Mouse (Mus musculus) lung, embryonic 14.5 days (tissue): Measurements from ENCODE around the gene Map3k1. TPM values are rescaled to one million over a fixed set of nuclear protein-coding genes. Genes with fewer than 3 reads are reported as not detected.
"Not testable (repeated sequence)": the region's sequence is repeated elsewhere in the genome, so short reads cannot be mapped to it uniquely, and the experiment has no call there.

Source experiments
- ATAC-seq: fragments of 200-750 bp; cut with Nextera tagmentation; 2 replicates; pipeline ENCODE4 v1.8.0; 2017; ENCODE audit warnings: mild to moderate bottlenecking, moderate TSS enrichment, moderate library complexity; ENCODE audit not compliant: insufficient read depth
- DNase-seq: peaks from one replicate; pipeline ENCODE4 v3.0.0-alpha.2; 2015
- H3K27ac ChIP-seq: fragments of 300-500 bp; sonication (generic); 2 replicates; pipeline ENCODE4 v1.5.1; 2014; ENCODE audit warnings: low read depth, mild to moderate bottlenecking, moderate library complexity
- H3K27me3 ChIP-seq: fragments of 300-500 bp; sonication (generic); 2 replicates; pipeline ENCODE4 v1.6.1; 2014; ENCODE audit warnings: low read length, control low read depth; ENCODE audit not compliant: insufficient read depth
- H3K36me3 ChIP-seq: fragments of 300-500 bp; sonication (generic); 2 replicates; pipeline ENCODE4 v1.6.1; 2014; ENCODE audit warnings: control low read depth; ENCODE audit not compliant: insufficient read depth
- H3K4me1 ChIP-seq: fragments of 300-500 bp; sonication (generic); 2 replicates; pipeline ENCODE4 v1.6.1; 2014; ENCODE audit warnings: antibody characterized with exemption, control low read depth; ENCODE audit not compliant: insufficient read depth
- H3K4me2 ChIP-seq: fragments of 300-500 bp; sonication (generic); 2 replicates; pipeline ENCODE4 v1.6.1; 2014; ENCODE audit warnings: mild to moderate bottlenecking
- H3K4me3 ChIP-seq: fragments of 300-500 bp; sonication (generic); 2 replicates; pipeline ENCODE4 v1.5.1; 2014; ENCODE audit warnings: low read depth, low read length
- H3K9ac ChIP-seq: fragments of 300-500 bp; sonication (generic); 2 replicates; pipeline ENCODE4 v1.6.1; 2014
- H3K9me3 ChIP-seq: fragments of 300-500 bp; sonication (generic); 2 replicates; pipeline ENCODE4 v1.6.1; 2016; ENCODE audit warnings: low read depth, low read length, control low read depth
- CTCF ChIP-seq: IDR thresholded peaks from 2 replicates; pipeline ENCODE4 v1.5.1; 2016; ENCODE audit warnings: antibody characterized with exemption, low read depth
- WGBS: fragments of 180-500 bp; shearing (Covaris S2); extraction: QIAGEN DNeasy Blood & Tissue Kit; methylation state at CpG from one replicate; pipeline ENCODE4 v1.1.7; 2014; 5-methylcytosine and 5-hydroxymethylcytosine counted together
- polyA plus RNA-seq: library from polyadenylated mRNA; unstranded; fragments of >200 nt; fragmentation: Nextera tagmentation; extraction: Ambion mirVana; gene quantifications from 2 replicates; pipeline ENCODE4 v1.2.1, GENCODE M21; 2014

The Map3k1 gene
- polyA plus RNA-seq, 1 experiment from 2014 or later = 37.2 TPM

DNA sequence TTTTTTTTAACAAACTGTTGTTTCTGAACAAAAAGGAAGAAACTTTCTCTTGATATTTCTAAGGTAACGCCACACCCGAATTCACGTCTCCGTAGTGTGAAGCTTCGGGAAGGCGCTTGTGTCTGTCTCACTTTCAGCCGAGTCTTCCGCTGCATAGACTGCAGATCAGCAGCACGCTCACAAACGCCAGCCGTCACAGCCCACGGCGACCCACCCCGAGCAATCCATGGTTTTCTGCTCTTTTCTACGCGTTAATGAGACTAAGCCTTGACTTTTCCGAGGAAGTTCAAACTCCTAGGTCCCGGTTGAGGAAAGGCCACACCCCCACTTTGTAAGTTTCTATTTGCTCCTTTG is 84.0 kb downstream of the Map3k1 start:
- DNase-seq (no peak), ATAC-seq (no peak)
- TF ChIP-seq CTCF = no peak
- H3K36me3 ChIP-seq = no peaks in the 10 kb centered on the region
- H3K9ac ChIP-seq = peak overlapping the region; percentile 45
- WGBS = 0% methylated on average over 18 of the region's 18 CpGs
- H3K4me2 ChIP-seq = peak overlapping the region; percentile 86
- H3K27me3 ChIP-seq = no peaks in the 10 kb centered on the region
- H3K9me3 ChIP-seq = 0 out of 2 replicates have a peak, but pooled peaks cover 9% of the 10 kb centered on the region
- no peaks in the 10 kb centered on the region for H3K4me1 ChIP-seq
- H3K4me3 ChIP-seq = peak overlapping the region; percentile 63
- peak overlapping the region; percentile 39; the same call in 1 of the 2 replicates for H3K27ac ChIP-seq

DNA sequence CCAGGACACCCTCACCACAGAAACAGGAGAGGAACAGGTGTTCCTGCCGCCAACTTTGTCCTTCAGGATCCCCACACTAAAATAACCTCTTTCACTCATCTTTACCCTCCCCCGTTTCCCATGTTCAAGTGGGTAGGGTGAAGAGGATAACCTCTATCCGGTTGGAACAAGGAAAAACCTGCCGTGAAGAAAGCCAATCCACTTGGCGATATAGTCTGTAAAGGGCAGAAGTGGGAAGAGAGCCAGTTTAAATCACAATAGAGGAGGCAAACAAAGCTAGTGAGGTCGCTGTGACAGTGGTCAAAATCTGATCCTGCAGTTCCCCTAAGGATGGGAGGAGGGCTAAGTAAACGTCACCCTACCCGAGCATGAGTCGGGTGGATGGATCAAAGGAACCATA is 89.1 kb downstream of the Map3k1 start:
- no peak overlapping the region for H3K4me3 ChIP-seq
- no peaks in the 10 kb centered on the region for H3K27me3 ChIP-seq
- ATAC-seq (0 out of 2 replicates have a peak, but pooled peaks have one; percentile 28), DNase-seq (no peak)
- TF ChIP-seq CTCF = no peak
- no peak overlapping the region for H3K9ac ChIP-seq
- H3K27ac ChIP-seq = no peak overlapping the region
- H3K36me3 ChIP-seq = peaks cover 33% of the 10 kb centered on the region
- H3K9me3 ChIP-seq = no peaks in the 10 kb centered on the region
- no peaks in the 10 kb centered on the region for H3K4me1 ChIP-seq
- 49% methylated on average over 9 of the region's 9 CpGs for WGBS
- no peak overlapping the region for H3K4me2 ChIP-seq

DNA sequence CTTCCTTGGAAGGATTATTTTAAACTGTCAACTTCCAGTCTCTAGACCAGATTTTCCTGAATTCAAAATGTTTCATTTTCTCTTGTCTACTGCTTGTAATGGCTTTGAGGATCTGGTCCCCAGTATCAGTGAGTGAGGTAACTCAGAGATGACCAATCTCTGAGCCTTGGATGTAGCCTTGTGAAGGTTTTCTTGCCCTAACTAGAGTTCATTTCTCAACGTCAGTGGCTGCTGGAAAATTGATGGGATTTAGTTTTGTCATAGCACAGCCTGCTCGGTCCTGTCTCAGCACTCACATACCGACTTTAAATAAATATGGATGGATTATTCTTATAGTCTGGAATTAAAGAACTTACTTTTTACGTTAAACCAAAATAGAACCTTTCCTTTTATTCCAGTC is 98.3 kb downstream of the Map3k1 start:
- Histone ChIP-seq H3K4me2 (no peak overlapping the region), H3K4me3 (no peak overlapping the region), H3K36me3 (peaks cover 95% of the 10 kb centered on the region), H3K27me3 (no peaks in the 10 kb centered on the region), H3K4me1 (no peaks in the 10 kb centered on the region), H3K9me3 (no peaks in the 10 kb centered on the region), H3K27ac (no peak overlapping the region), H3K9ac (no peak overlapping the region)
- no peak for TF ChIP-seq CTCF
- ATAC-seq (no peak), DNase-seq (no peak)
- WGBS = 82% methylated on average over 4 of the region's 4 CpGs

DNA sequence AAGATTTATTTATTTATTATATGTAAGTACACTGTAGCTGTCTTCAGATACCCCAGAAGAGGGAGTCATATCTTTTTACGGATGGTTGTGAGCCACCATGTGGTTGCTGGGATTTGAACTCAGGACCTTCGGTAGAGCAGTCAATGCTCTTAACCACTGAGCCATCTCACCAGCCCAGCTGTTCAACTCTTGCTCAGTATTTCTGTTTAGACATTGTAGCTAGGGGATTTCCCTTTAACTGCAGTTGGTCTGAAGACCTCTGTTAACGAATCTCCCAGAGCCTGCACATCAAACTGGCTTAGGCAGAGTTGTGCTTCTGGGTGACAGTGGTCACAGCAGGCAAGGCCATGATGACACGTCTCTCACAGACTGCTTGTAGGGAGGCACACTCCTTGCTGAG is 104.8 kb downstream of the Map3k1 start:
- peaks cover 79% of the 10 kb centered on the region for H3K36me3 ChIP-seq
- DNase-seq, H3K4me2 ChIP-seq, H3K4me1 ChIP-seq, H3K9ac ChIP-seq, ATAC-seq, H3K27me3 ChIP-seq, H3K4me3 ChIP-seq, H3K9me3 ChIP-seq, H3K27ac ChIP-seq: not testable (repeated sequence)
- 87% methylated on average over 4 of the region's 4 CpGs for whole genome bisulfite sequencing

DNA sequence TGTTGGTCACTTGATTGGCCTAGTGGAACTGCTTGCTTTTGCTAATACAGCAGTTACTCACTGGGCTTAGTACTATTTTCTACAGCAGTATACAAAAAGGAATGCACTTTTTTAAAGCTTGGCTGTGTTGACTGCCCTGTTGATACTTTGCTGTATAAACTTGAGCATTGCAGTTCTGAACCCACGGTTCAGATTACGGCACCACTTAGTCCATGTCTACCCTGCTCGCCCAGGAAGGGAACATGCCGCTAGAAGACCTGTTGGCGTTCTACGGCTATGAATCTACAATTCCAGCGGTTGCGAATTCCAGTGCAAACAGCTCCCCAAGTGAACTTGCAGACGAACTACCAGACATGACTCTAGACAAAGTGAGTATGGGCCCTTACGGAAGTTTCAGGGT is 105.4 kb downstream of the Map3k1 start:
- H3K4me1 ChIP-seq = no peaks in the 10 kb centered on the region
- H3K27ac ChIP-seq = no peak overlapping the region
- H3K9me3 ChIP-seq = no peaks in the 10 kb centered on the region
- no peak overlapping the region for H3K4me3 ChIP-seq
- ATAC-seq (no peak), DNase-seq (no peak)
- H3K9ac ChIP-seq = no peak overlapping the region
- no peaks in the 10 kb centered on the region for H3K27me3 ChIP-seq
- 94% methylated on average over 10 of the region's 10 CpGs for WGBS
- TF ChIP-seq CTCF = no peak
- H3K36me3 ChIP-seq = peaks cover 74% of the 10 kb centered on the region
- H3K4me2 ChIP-seq = no peak overlapping the region

Other genes starting within 250 kb of the Map3k1 start
- not detected in 2 replicates for gene Gm10198, start 216.2 kb downstream of the Map3k1 start, polyA plus RNA-seq
- gene Mier3, start 128.0 kb downstream of the Map3k1 start, polyA plus RNA-seq = 27.1 and 27.8 TPM in 2 replicates